Mouse (Mus musculus) olfactory bulb, adult 2 months (tissue): ENCODE data around the gene 4921524J17Rik.

ENCODE experiments used
- CTCF ChIP-seq: fragments of 200-500 bp; IDR thresholded peaks from 2 replicates; pipeline ENCODE4 v1.5.1; 2012; ENCODE audit warnings: low read depth, mild to moderate bottlenecking, low read length, moderate library complexity; ENCODE audit not compliant: insufficient read depth
- POLR2A ChIP-seq: fragments of 200-500 bp; IDR thresholded peaks from 2 replicates; pipeline ENCODE4 v1.6.1; 2012; ENCODE audit warnings: mild to moderate bottlenecking, low read depth, low read length, moderate library complexity; ENCODE audit not compliant: insufficient read depth

- TF ChIP-seq POLR2A: no peak
- no peak for TF ChIP-seq CTCF
Measured at GRCm38 (mm10) chr8:85373435-85374039, 59.1 kb downstream of the 4921524J17Rik start.
